Mouse (Mus musculus): ENCODE measurements around the gene Rcn3. TPM values are rescaled to one million over a fixed set of nuclear protein-coding genes. Genes with fewer than 3 reads are reported as not detected.
"Not testable (repeated sequence)": the region's sequence is repeated elsewhere in the genome, so short reads cannot be mapped to it uniquely, and the experiment has no call there.

The Rcn3 gene
- polyA plus RNA-seq, 1 experiment from 2014 or later, result 290 TPM

DNA sequence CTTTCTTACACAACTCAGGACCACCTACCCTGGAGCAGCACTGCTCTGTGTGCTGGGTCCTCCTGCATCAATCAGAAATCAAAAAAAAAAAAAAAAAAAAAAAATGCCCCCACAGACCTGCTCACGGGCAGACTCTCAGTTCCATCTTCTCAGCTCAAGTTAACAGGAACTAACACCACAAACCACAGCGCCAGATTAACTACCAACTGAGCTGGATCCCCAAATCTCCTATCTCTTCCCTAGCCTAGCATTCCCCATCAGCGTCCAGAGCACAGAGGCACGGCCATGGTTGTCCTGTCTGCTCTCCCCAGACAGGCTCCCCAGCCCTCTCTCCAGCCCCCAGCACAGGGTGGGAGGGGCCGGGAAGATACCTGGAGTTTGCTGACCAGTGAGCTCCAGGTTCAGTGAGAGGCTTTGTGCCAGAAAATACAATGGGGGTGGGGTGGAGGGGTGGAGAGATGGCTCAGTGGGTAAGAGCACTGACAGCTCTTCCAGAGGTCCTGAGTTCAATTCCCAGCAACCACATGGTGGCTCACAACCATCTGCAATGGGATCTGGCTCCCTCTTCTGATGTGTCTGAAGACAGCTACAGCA lies 15.1 kb upstream of the Rcn3 start:
- Histone ChIP-seq H3K27me3 (replicated peaks) (no peaks in the 10 kb centered on the region), H3K9me3 (replicated peaks) (no peaks in the 10 kb centered on the region), H3K4me1 (replicated peaks) (peaks cover 20% of the 10 kb centered on the region), H3K27ac (ENCODE audit: poor library complexity, severe bottlenecking) (no peak overlapping the region), H3K4me2 (no peak overlapping the region), H3K9ac (no peak overlapping the region), H3K36me3 (no peaks in the 10 kb centered on the region), H3K4me3 (no peak overlapping the region)
- 43% methylated on average over 5 of the region's 5 CpGs for WGBS
- no peak for ATAC-seq (ENCODE audit: insufficient number of reproducible peaks, low FRiP score)

DNA sequence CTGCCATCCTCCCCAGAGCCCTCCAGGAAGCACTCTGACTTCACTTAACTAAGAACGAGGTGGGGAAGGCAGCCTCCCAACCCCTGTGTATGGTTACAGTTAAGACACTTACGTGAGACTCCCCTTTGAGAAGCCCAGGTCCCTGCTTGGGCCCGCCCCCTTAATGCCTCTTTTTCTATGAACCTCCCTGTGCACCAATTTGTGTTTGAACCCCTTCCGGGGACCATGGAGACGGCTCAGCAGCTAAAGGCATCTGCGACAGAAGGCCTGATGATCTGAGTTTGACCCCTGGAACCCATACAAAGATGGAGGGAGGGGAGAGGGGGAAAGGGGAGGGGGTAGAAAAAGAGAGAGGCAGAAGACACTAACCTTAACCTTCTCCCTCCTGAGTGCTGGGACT lies 14.4 kb upstream of the Rcn3 start:
- WGBS, result 62% methylated on average over 6 of the region's 6 CpGs
- H3K9me3 ChIP-seq (replicated peaks), result no peaks in the 10 kb centered on the region
- no peaks in the 10 kb centered on the region for H3K27me3 ChIP-seq (replicated peaks)
- H3K36me3 ChIP-seq, result no peaks in the 10 kb centered on the region
- H3K4me3 ChIP-seq, result no peak overlapping the region
- H3K4me1 ChIP-seq (replicated peaks), result peaks cover 20% of the 10 kb centered on the region
- H3K4me2 ChIP-seq, result no peak overlapping the region
- no peak overlapping the region for H3K27ac ChIP-seq (ENCODE audit: poor library complexity, severe bottlenecking)
- H3K9ac ChIP-seq, result no peak overlapping the region
- ATAC-seq (ENCODE audit: insufficient number of reproducible peaks, low FRiP score), result no peak

DNA sequence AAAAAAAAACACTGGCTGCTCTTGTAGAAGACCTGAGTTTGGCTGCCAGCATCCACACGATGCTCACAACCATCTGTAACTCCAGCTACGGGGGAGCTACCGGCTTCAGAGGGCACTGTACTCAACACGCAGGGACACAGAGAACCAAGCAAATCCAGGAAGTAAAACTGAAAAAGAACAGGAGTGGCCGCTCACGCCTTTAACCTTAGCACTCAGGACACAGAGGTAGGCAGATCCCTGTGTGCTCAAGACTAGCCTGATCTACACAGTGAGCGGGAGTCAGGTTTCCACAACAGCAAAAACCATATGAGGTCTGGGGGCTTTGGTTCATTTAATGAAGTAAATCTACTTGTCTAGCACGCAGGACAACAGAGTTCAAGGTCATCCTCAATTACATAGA lies 13.5 kb upstream of the Rcn3 start:
- no peaks in the 10 kb centered on the region for H3K27me3 ChIP-seq (replicated peaks)
- no peak overlapping the region for H3K27ac ChIP-seq (ENCODE audit: poor library complexity, severe bottlenecking)
- 79% methylated on average over 8 of the region's 8 CpGs for whole genome bisulfite sequencing
- no peak overlapping the region for H3K9ac ChIP-seq
- no peaks in the 10 kb centered on the region for H3K36me3 ChIP-seq
- no peak overlapping the region for H3K4me3 ChIP-seq
- no peaks in the 10 kb centered on the region for H3K9me3 ChIP-seq (replicated peaks)
- H3K4me1 ChIP-seq (replicated peaks), result peaks cover 20% of the 10 kb centered on the region
- no peak for ATAC-seq (ENCODE audit: insufficient number of reproducible peaks, low FRiP score)
- H3K4me2 ChIP-seq, result no peak overlapping the region

DNA sequence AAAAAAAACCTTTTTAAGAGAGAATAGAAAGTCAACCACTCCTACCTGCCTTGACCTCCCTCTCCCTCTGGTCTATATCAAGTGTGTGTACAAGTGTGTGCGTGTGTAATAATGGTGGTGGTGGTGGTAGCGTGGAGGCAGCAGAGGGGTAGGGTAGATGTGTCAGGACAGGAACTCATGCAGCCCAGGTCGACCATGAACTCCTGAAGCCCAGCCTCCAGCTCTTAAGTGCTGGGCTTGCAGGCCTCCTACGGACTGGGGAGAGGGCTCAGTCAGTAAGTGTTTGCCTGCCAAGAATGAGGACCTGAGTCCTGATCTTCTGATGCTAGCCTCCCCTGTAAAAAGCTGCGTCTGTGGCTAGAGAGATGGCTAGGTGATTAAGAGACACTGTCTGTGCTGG lies 12.9 kb upstream of the Rcn3 start:
- whole genome bisulfite sequencing, result 73% methylated on average over 5 of the region's 5 CpGs
- peaks cover 20% of the 10 kb centered on the region for H3K4me1 ChIP-seq (replicated peaks)
- no peak for ATAC-seq (ENCODE audit: insufficient number of reproducible peaks, low FRiP score)
- no peak overlapping the region for H3K4me2 ChIP-seq
- H3K27ac ChIP-seq (ENCODE audit: poor library complexity, severe bottlenecking), result no peak overlapping the region
- no peak overlapping the region for H3K9ac ChIP-seq
- H3K36me3 ChIP-seq, result no peaks in the 10 kb centered on the region
- no peak overlapping the region for H3K4me3 ChIP-seq
- H3K27me3 ChIP-seq (replicated peaks), result no peaks in the 10 kb centered on the region
- no peaks in the 10 kb centered on the region for H3K9me3 ChIP-seq (replicated peaks)

DNA sequence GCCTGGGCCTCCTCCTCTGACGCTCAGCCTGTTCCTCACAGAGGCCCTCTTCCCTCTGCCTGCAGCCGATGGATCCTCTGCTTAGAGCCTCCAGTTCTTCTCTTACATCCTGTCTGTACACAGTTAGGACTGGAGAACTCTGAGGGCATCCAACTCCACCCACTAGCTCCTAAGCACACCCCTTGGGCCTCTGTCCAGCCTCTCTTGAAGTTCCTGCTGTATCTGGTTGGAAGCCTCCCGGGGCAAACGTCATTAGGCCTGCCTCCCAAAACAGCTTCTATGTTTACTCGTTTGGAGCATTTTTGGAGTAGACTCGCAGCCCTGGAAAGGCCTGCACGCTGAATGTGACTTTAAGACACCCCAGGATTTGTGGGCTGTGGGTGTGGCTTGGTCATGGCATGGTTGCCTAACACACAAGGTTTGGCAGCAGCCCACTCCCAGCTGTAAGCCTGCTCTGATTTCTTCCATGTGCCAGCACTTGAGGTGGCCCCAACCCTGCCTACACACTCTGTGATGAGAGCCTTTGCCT lies 11.7 kb upstream of the Rcn3 start, which contains the start of gene Fcgrt:
Gene Fcgrt, minus strand, starts transcription at position 200 of the 529 bp plus-strand sequence.
- Histone ChIP-seq H3K36me3 (no peaks in the 10 kb centered on the region), H3K4me3 (peak within 1 kb of the TSS; percentile 32), H3K27ac (ENCODE audit: poor library complexity, severe bottlenecking) (peak within 1 kb of the TSS; percentile 81), H3K9me3 (replicated peaks) (no peaks in the 10 kb centered on the region), H3K27me3 (replicated peaks) (no peaks in the 10 kb centered on the region), H3K4me1 (replicated peaks) (peaks cover 20% of the 10 kb centered on the region), H3K9ac (peak within 1 kb of the TSS; percentile 66), H3K4me2 (peak within 1 kb of the TSS; percentile 57)
- 42% methylated on average over 7 of the region's 7 CpGs for WGBS
- peak; percentile 81 for ATAC-seq (ENCODE audit: insufficient number of reproducible peaks, low FRiP score)

DNA sequence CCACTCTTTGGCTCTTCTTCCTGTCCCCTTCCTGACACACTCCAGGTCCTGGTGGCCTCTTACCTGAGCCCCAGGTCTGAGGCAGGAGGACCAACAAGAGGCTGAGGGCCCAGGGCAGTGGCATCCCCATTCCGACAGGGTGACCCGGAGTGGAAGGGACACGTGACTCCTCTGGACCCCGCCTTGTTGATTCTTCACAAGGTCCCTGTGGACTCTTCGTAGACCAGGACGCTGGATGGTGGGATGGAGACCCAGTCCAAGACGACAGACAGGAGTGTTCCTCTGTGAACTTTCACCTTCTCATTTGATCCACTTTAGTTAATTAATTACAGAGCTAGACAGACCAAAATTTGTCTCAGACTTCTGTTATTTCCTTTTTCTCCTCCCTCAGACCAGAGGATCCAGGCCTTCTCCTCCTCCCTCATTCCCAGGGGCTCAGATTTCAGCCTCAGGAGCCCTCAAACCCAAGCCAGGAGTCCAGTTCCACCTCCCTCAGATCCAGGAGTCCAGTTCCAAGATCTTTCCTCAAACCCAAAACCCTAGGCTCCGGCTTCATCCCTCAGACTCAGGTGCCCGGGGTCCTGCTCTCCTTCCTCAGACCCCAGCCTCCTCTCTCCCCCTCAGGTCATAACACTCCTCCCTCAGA lies 11.0 kb upstream of the Rcn3 start:
- ATAC-seq (ENCODE audit: insufficient number of reproducible peaks, low FRiP score), result no peak
- WGBS, result 70% methylated on average over 9 of the region's 9 CpGs
- peak overlapping the region; percentile 66 for H3K9ac ChIP-seq

DNA sequence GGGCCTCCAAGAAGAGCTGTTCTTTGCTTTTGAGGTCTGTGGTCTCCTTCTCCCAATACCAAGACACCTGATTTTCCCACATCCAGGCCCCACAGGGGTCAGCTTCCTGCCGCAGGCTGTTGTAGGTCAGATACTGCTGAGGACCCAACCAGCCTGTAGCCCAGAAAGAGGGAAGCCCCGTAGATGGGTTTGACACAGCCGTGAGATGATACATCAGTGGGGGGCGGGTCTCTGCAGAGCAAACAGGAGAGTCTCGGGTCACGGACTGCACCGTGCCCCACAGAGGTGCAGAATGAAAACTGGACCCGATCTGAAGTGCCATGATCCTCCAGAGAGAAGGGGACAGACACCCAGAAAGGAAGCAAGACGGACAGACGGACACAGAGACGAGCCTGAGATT lies 10.4 kb upstream of the Rcn3 start:
- Histone ChIP-seq H3K27ac (ENCODE audit: poor library complexity, severe bottlenecking) (no peak overlapping the region), H3K9me3 (replicated peaks) (no peaks in the 10 kb centered on the region), H3K27me3 (replicated peaks) (no peaks in the 10 kb centered on the region), H3K36me3 (no peaks in the 10 kb centered on the region), H3K4me1 (replicated peaks) (peaks cover 23% of the 10 kb centered on the region), H3K4me2 (peak overlapping the region; percentile 57), H3K9ac (0 out of 2 replicates have a peak overlapping the region, but pooled peaks have one; percentile 13), H3K4me3 (peak overlapping the region; percentile 32; the same call in 1 of the 2 replicates)
- 81% methylated on average over 11 of the region's 11 CpGs for WGBS
- no peak for ATAC-seq (ENCODE audit: insufficient number of reproducible peaks, low FRiP score)

More for the DNA sequence above, 11.0 kb upstream of the Rcn3 start:
- Histone ChIP-seq H3K4me3 (peak overlapping the region; percentile 32), H3K4me1 (replicated peaks) (peaks cover 20% of the 10 kb centered on the region), H3K27me3 (replicated peaks) (no peaks in the 10 kb centered on the region), H3K9me3 (replicated peaks) (no peaks in the 10 kb centered on the region), H3K27ac (ENCODE audit: poor library complexity, severe bottlenecking) (peak overlapping the region; percentile 81), H3K4me2 (peak overlapping the region; percentile 57), H3K36me3 (no peaks in the 10 kb centered on the region)

DNA sequence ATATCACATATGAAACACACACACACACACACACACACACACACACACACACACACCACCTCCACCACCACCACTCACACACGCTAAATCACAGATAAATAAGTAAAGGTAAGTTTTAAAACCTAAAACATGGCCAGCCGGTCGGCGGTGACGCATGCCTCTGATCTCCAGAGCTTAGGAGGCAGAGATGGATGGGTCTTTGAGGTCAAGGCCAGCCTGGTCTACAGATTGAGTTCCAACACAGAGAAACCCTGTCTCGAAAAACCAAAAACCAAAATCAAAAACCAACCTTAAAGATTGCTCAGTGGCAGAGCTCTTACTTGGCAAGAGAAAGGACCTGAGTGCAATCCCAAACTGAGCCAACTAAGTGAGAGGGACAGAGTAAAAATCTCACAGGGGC lies 8.0 kb upstream of the Rcn3 start:
- WGBS, result 90% methylated on average over 6 of the region's 6 CpGs
- ATAC-seq (ENCODE audit: insufficient number of reproducible peaks, low FRiP score), result no peak

DNA sequence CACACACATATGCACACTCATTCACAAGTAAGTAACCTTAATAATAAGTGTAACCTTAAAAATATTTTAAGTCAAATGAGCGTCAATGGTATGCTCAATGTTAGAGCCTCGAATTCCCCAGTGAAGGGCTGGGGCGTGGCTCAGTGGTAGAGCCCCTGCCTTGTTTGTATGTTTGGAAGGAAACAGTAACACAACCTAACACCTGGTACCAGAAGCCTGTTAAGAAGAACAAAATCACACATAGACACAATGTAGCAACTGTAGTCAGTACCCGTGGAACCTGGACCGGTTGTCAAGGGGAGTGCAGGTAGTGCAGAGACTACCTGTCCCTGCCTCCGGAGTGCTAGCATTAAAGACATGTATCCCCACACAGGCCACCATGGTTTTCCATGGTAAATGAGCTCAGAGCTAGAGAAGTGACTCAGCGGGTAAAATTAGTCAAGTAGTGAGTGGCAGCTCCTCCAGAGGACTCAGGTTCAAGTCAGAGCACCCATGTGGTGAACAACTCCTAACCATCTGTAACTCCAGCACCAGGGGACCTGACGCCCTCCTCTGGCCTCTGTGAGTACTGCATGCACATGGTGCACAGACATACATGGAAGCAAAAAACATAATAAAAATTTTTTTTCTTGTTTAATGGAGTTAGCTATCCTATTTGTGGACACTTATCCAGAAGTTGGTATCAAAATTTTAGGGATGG lies 6.7 kb upstream of the Rcn3 start:
- Histone ChIP-seq H3K4me3 (no peak overlapping the region), H3K4me1 (replicated peaks) (peaks cover 20% of the 10 kb centered on the region), H3K27ac (ENCODE audit: poor library complexity, severe bottlenecking) (no peak overlapping the region), H3K4me2 (no peak overlapping the region), H3K9ac (no peak overlapping the region), H3K27me3 (replicated peaks) (no peaks in the 10 kb centered on the region), H3K9me3 (replicated peaks) (no peaks in the 10 kb centered on the region), H3K36me3 (peaks cover 3% of the 10 kb centered on the region; the same call in 1 of the 2 replicates)
- ATAC-seq (ENCODE audit: insufficient number of reproducible peaks, low FRiP score), result no peak
- 84% methylated on average over 8 of the region's 8 CpGs for WGBS

More for the DNA sequence above, 8.0 kb upstream of the Rcn3 start:
- no peak overlapping the region for H3K9ac ChIP-seq
- H3K4me2 ChIP-seq, result no peak overlapping the region
- H3K27me3 ChIP-seq (replicated peaks), result no peaks in the 10 kb centered on the region
- peaks cover 27% of the 10 kb centered on the region for H3K4me1 ChIP-seq (replicated peaks)
- no peaks in the 10 kb centered on the region for H3K9me3 ChIP-seq (replicated peaks)
- H3K36me3 ChIP-seq, result peaks cover 3% of the 10 kb centered on the region; the same call in 1 of the 2 replicates
- H3K27ac ChIP-seq (ENCODE audit: poor library complexity, severe bottlenecking), result no peak overlapping the region
- H3K4me3 ChIP-seq, result no peak overlapping the region

DNA sequence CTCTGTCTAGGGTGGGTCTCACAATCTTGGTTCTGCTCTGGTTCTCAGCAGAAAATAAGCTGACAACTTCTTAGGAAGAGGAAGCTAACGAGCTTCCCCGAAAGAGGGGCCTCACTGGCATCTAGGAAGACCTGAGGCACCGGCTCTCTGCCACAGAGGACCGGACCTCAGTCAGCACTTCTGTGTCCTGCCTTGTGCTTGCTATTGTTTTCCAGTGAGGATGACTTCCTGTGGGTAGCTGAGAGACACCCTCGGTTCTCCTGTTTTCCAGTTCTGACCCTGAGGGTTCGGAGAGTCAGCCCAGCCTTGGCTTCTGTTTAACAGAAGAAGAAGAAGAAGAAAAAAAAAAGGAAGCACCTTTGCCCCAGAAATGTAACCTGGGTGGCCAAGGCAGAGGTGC lies 5.5 kb upstream of the Rcn3 start:
- Histone ChIP-seq H3K4me2 (no peak overlapping the region), H3K36me3 (peaks cover 3% of the 10 kb centered on the region; the same call in 1 of the 2 replicates), H3K4me1 (replicated peaks) (peaks cover 20% of the 10 kb centered on the region), H3K27me3 (replicated peaks) (no peaks in the 10 kb centered on the region), H3K4me3 (no peak overlapping the region), H3K9ac (no peak overlapping the region), H3K9me3 (replicated peaks) (no peaks in the 10 kb centered on the region), H3K27ac (ENCODE audit: poor library complexity, severe bottlenecking) (no peak overlapping the region)
- WGBS, result 44% methylated on average over 6 of the region's 6 CpGs
- ATAC-seq (ENCODE audit: insufficient number of reproducible peaks, low FRiP score), result no peak

DNA sequence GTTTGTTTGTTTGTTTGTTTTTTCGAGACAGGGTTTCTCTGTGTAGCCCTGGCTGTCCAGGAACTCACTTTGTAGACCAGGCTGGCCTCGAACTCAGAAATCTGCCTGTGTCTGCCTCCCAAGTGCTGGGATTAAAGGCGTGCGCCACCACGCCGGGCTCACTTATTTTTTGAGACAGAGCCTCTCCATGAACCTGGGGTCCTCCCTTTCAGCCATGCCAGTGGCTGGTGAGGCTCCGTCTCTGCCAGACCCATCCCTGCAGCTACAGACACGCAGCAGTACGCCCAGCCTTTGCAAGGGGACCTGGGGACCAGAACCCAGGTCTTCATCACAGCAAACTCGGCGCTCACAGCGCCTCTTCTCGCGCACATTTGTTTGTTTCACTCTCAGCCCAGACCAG lies 3.9 kb upstream of the Rcn3 start:
- H3K27me3 ChIP-seq (replicated peaks); H3K9me3 ChIP-seq (replicated peaks); H3K36me3 ChIP-seq; H3K27ac ChIP-seq (ENCODE audit: poor library complexity, severe bottlenecking); H3K9ac ChIP-seq; H3K4me2 ChIP-seq; H3K4me3 ChIP-seq; ATAC-seq (ENCODE audit: insufficient number of reproducible peaks, low FRiP score): not testable (repeated sequence)
- H3K4me1 ChIP-seq (replicated peaks), result peaks cover 22% of the 10 kb centered on the region
- WGBS, result 89% methylated on average over 14 of the region's 14 CpGs

All from heart, embryonic 12.5 days (tissue).